Mouse (Mus musculus) midbrain, embryonic 16.5 days (tissue): ENCODE measurements at regions not wholly inside any gene's neighbourhood (a gene's known extent, or its start where the extent isn't known, plus 50 kb on each side); places are given as distances from the start of the nearest gene placed in this dataset.

Source experiments
- ATAC-seq: fragments of 200-750 bp; cut with Nextera tagmentation; 2 replicates; pipeline ENCODE4 v1.8.0; 2017; ENCODE audit warnings: moderate TSS enrichment
- H3K27ac ChIP-seq: fragments of 300-500 bp; sonication (generic); 2 replicates; pipeline ENCODE4 v1.5.1; 2014; ENCODE audit warnings: mild to moderate bottlenecking, low read length, mixed read lengths
- H3K27me3 ChIP-seq: fragments of 300-500 bp; sonication (generic); 2 replicates; pipeline ENCODE4 v1.6.1; 2014; ENCODE audit warnings: low read depth, low read length, mixed read lengths; ENCODE audit not compliant: control insufficient read depth, insufficient read depth
- H3K36me3 ChIP-seq: fragments of 300-500 bp; sonication (generic); 2 replicates; pipeline ENCODE4 v1.6.1; 2014; ENCODE audit warnings: mild to moderate bottlenecking, low read length, moderate library complexity, mixed read lengths; ENCODE audit not compliant: control insufficient read depth, insufficient read depth
- H3K4me1 ChIP-seq: fragments of 300-500 bp; sonication (generic); 2 replicates; pipeline ENCODE4 v1.6.1; 2014; ENCODE audit warnings: mild to moderate bottlenecking, low read length, mixed read lengths; ENCODE audit not compliant: control insufficient read depth, insufficient read depth
- H3K4me2 ChIP-seq: fragments of 300-500 bp; sonication (generic); 2 replicates; pipeline ENCODE4 v1.6.1; 2014; ENCODE audit warnings: mild to moderate bottlenecking, low read length, mixed read lengths
- H3K4me3 ChIP-seq: fragments of 300-500 bp; sonication (generic); 2 replicates; pipeline ENCODE4 v1.5.1; 2014; ENCODE audit warnings: low read depth, mild to moderate bottlenecking, low read length, moderate library complexity, mixed read lengths
- H3K9ac ChIP-seq: fragments of 300-500 bp; sonication (generic); 2 replicates; pipeline ENCODE4 v1.6.1; 2014; ENCODE audit warnings: low read depth, low read length, mixed read lengths
- H3K9me3 ChIP-seq: fragments of 300-500 bp; sonication (generic); replicated peaks from 2 replicates; pipeline ENCODE4 v1.6.1; 2014; ENCODE audit warnings: mild to moderate bottlenecking, low read length, mixed read lengths; ENCODE audit not compliant: control insufficient read depth, poor library complexity, severe bottlenecking
- WGBS: fragments of 180-500 bp; shearing (Covaris S2); extraction: QIAGEN DNeasy Blood & Tissue Kit; methylation state at CpG from one replicate; pipeline ENCODE4 v1.1.7; 2014; 5-methylcytosine and 5-hydroxymethylcytosine counted together

- Histone ChIP-seq H3K4me3 (no peak overlapping the region), H3K27ac (no peak overlapping the region), H3K9ac (no peak overlapping the region), H3K4me2 (no peak overlapping the region), H3K36me3 (no peaks in the 10 kb centered on the region), H3K9me3 (no peaks in the 10 kb centered on the region), H3K27me3 (no peaks in the 10 kb centered on the region), H3K4me1 (no peaks in the 10 kb centered on the region)
- WGBS: 52% methylated on average over 4 of the region's 4 CpGs
- ATAC-seq: 0 out of 2 replicates have a peak, but pooled peaks have one; percentile 67
These were observed 54.0 kb upstream of the Usp47 start for GRCm38 (mm10) chr7:111969198-111969887.

- no peaks in the 10 kb centered on the region for H3K4me1 ChIP-seq
- H3K4me3 ChIP-seq: no peak overlapping the region
- no peak overlapping the region for H3K4me2 ChIP-seq
- H3K36me3 ChIP-seq: no peaks in the 10 kb centered on the region
- H3K9me3 ChIP-seq: no peaks in the 10 kb centered on the region
- no peak overlapping the region for H3K9ac ChIP-seq
- H3K27me3 ChIP-seq: no peaks in the 10 kb centered on the region
- no peak for ATAC-seq
- 38% methylated on average over 5 of the region's 5 CpGs for WGBS
- no peak overlapping the region for H3K27ac ChIP-seq
These were observed 55.0 kb upstream of the Usp47 start for GRCm38 (mm10) chr7:111968261-111968660.

GRCm38 (mm10) chr7:111966716-111967115 is 56.6 kb upstream of the Usp47 start:
- no peaks in the 10 kb centered on the region for H3K27me3 ChIP-seq
- ATAC-seq: no peak

DNA sequence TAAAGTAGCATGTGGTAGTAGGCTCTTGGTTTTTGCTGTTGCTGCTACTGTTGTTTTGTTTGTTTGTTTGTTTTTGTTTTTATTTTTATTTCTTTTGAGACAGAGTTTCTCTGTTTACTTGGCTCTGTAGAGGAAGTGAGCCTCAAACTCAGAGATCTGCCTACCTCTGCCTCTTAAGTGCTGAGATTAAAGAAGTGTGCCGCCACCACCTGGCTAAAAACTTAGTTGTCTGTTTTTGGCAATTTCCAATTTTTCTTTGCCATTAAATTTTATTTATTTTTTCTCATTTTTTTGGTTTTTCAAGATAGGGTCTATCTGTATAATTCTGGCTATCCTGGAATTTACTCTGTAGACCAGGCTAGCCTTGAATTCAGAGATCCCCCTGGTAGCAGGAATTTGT is 59.3 kb upstream of the Usp47 start:
- Histone ChIP-seq H3K4me2 (no peak overlapping the region), H3K9me3 (no peaks in the 10 kb centered on the region), H3K9ac (no peak overlapping the region), H3K27ac (no peak overlapping the region), H3K4me1 (no peaks in the 10 kb centered on the region), H3K4me3 (no peak overlapping the region), H3K36me3 (no peaks in the 10 kb centered on the region), H3K27me3 (no peaks in the 10 kb centered on the region)
- WGBS: 87% methylated on average over 1 of the region's 1 CpGs
- no peak for ATAC-seq

More at GRCm38 (mm10) chr7:111966716-111967115, 56.6 kb upstream of the Usp47 start:
- H3K27ac ChIP-seq: no peak overlapping the region
- H3K4me1 ChIP-seq: no peaks in the 10 kb centered on the region
- H3K4me3 ChIP-seq: no peak overlapping the region
- H3K9ac ChIP-seq: no peak overlapping the region
- H3K9me3 ChIP-seq: no peaks in the 10 kb centered on the region
- no peak overlapping the region for H3K4me2 ChIP-seq
- no peaks in the 10 kb centered on the region for H3K36me3 ChIP-seq
- 86% methylated on average over 3 of the region's 3 CpGs for WGBS

DNA sequence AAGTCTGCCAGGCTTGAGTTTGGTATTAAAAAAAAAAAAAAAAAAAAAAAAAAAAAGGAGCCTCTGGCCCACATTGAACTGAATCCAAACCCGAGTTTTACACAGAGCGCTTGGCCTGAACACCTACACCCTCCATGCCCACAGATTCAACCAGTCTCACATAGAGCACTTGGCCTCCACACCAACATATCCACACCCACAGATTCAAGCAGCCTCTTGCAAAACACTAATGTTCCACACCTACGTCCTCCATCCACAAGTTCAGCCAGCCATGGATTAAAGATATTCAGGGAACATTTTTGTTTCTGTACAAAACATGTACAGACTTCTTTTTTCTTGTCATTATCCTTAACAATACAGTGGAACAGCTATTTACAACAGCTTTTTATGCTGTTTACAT is 63.3 kb upstream of the Usp47 start:
- no peak overlapping the region for H3K9ac ChIP-seq
- no peaks in the 10 kb centered on the region for H3K27me3 ChIP-seq
- no peak for ATAC-seq
- WGBS: 92% methylated on average over 3 of the region's 3 CpGs
- no peaks in the 10 kb centered on the region for H3K4me1 ChIP-seq
- H3K27ac ChIP-seq: no peak overlapping the region
- no peaks in the 10 kb centered on the region for H3K36me3 ChIP-seq
- no peak overlapping the region for H3K4me2 ChIP-seq
- H3K9me3 ChIP-seq: no peaks in the 10 kb centered on the region
- H3K4me3 ChIP-seq: no peak overlapping the region

GRCm38 (mm10) chr7:111956671-111957070 is 66.6 kb upstream of the Usp47 start:
- 76% methylated on average over 2 of the region's 2 CpGs for WGBS

GRCm38 (mm10) chr7:111939631-111940030 is 83.7 kb upstream of the Usp47 start:
- no peaks in the 10 kb centered on the region for H3K27me3 ChIP-seq
- no peaks in the 10 kb centered on the region for H3K4me1 ChIP-seq
- no peak overlapping the region for H3K4me3 ChIP-seq
- H3K9ac ChIP-seq: no peak overlapping the region
- H3K27ac ChIP-seq: no peak overlapping the region
- H3K36me3 ChIP-seq: no peaks in the 10 kb centered on the region
- 84% methylated on average over 4 of the region's 4 CpGs for WGBS
- no peaks in the 10 kb centered on the region for H3K9me3 ChIP-seq
- ATAC-seq: no peak
- no peak overlapping the region for H3K4me2 ChIP-seq

More at GRCm38 (mm10) chr7:111956671-111957070, 66.6 kb upstream of the Usp47 start:
- Histone ChIP-seq H3K4me1 (no peaks in the 10 kb centered on the region), H3K9ac (no peak overlapping the region), H3K4me3 (no peak overlapping the region), H3K9me3 (no peaks in the 10 kb centered on the region), H3K27ac (no peak overlapping the region), H3K27me3 (no peaks in the 10 kb centered on the region), H3K36me3 (no peaks in the 10 kb centered on the region), H3K4me2 (no peak overlapping the region)
- ATAC-seq: no peak

- H3K4me2 ChIP-seq: no peak overlapping the region
- no peaks in the 10 kb centered on the region for H3K9me3 ChIP-seq
- no peak overlapping the region for H3K9ac ChIP-seq
- H3K36me3 ChIP-seq: no peaks in the 10 kb centered on the region
- no peaks in the 10 kb centered on the region for H3K4me1 ChIP-seq
- H3K27me3 ChIP-seq: no peaks in the 10 kb centered on the region
- 80% methylated on average over 3 of the region's 3 CpGs for WGBS
- no peak overlapping the region for H3K4me3 ChIP-seq
- ATAC-seq: no peak
- no peak overlapping the region for H3K27ac ChIP-seq
These were observed 85.8 kb upstream of the Usp47 start for GRCm38 (mm10) chr7:111937547-111937946.

- ATAC-seq: no peak
- no peak overlapping the region for H3K4me3 ChIP-seq
- no peak overlapping the region for H3K27ac ChIP-seq
- WGBS: 90% methylated on average over 2 of the region's 2 CpGs
- no peaks in the 10 kb centered on the region for H3K4me1 ChIP-seq
- no peak overlapping the region for H3K9ac ChIP-seq
- H3K36me3 ChIP-seq: no peaks in the 10 kb centered on the region
- no peak overlapping the region for H3K4me2 ChIP-seq
- no peaks in the 10 kb centered on the region for H3K9me3 ChIP-seq
- H3K27me3 ChIP-seq: no peaks in the 10 kb centered on the region
These were observed 86.2 kb upstream of the Usp47 start for GRCm38 (mm10) chr7:111937102-111937501.
